Mouse (Mus musculus) midbrain, embryonic 10.5 days (tissue): ENCODE data around the gene Gm49450. TPM values are rescaled to one million over a fixed set of nuclear protein-coding genes. Genes with fewer than 3 reads are reported as not detected.
"Not testable (repeated sequence)": the region's sequence is repeated elsewhere in the genome, so short reads cannot be mapped to it uniquely, and the experiment has no call there.

Experiments
- DNase-seq: peaks from one replicate; pipeline ENCODE4 v3.0.0-alpha.2; 2017; ENCODE audit warnings: low spot score
- H3K27ac ChIP-seq: fragments of 300-500 bp; sonication (generic); replicated peaks from 2 replicates; pipeline ENCODE4 v1.5.1; 2016; ENCODE audit warnings: mild to moderate bottlenecking
- H3K27me3 ChIP-seq: fragments of 300-500 bp; sonication (generic); 2 replicates; pipeline ENCODE4 v1.6.1; 2016; ENCODE audit warnings: low read depth, mild to moderate bottlenecking; ENCODE audit not compliant: poor library complexity, severe bottlenecking
- H3K36me3 ChIP-seq: fragments of 300-500 bp; sonication (generic); 2 replicates; pipeline ENCODE4 v1.6.1; 2016; ENCODE audit warnings: mild to moderate bottlenecking, moderate library complexity
- H3K4me1 ChIP-seq: fragments of 300-500 bp; sonication (generic); 2 replicates; pipeline ENCODE4 v1.6.1; 2016
- H3K4me3 ChIP-seq: fragments of 300-500 bp; sonication (generic); 2 replicates; pipeline ENCODE4 v1.5.1; 2016; ENCODE audit warnings: mild to moderate bottlenecking, moderate library complexity
- H3K9me3 ChIP-seq: fragments of 300-500 bp; sonication (generic); replicated peaks from 2 replicates; pipeline ENCODE4 v1.6.1; 2016; ENCODE audit warnings: mild to moderate bottlenecking
- WGBS: fragments of 180-500 bp; shearing (Covaris S2); methylation state at CpG from one replicate; pipeline ENCODE4 v1.1.7; 2016; 5-methylcytosine and 5-hydroxymethylcytosine counted together
- polyA plus RNA-seq: library from polyadenylated mRNA; unstranded; fragments of >200 nt; fragmentation: Nextera tagmentation; extraction: Ambion mirVana; gene quantifications from 2 replicates; pipeline ENCODE4 v1.2.1, GENCODE M21; 2016

The Gm49450 gene
- polyA plus RNA-seq, 1 experiment from 2014 or later, result not detected

GRCm38 (mm10) chr15:98958901-98959420 lies 5.6 kb upstream of the Gm49450 start:
- WGBS, result 82% methylated on average over 4 of the region's 4 CpGs
- peaks cover 7% of the 10 kb centered on the region; the same call in 1 of the 2 replicates for H3K9me3 ChIP-seq
- H3K4me3 ChIP-seq, result no peak overlapping the region

DNA sequence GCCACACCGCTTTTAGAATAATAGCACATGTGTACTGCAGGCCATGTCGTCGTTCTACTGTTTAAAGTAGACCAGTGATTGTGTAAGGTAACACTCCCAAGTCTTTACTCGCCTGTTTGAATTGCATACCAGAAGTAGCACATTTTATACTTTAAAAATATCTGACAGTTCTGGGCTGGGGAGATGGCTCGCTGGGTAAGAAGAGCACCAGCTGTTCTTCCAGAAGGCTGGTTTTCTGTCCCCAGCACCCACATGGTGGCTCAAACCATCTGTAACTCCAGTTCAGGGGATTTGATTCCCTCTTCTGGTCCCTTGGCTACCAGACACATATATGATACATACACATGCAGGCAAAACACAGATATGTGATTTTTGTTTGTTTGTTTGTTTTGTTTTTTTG lies 4.1 kb upstream of the Gm49450 start:
- H3K4me3 ChIP-seq, result no peak overlapping the region
- H3K4me1 ChIP-seq, result peaks cover 30% of the 10 kb centered on the region
- no peaks in the 10 kb centered on the region for H3K36me3 ChIP-seq
- no peaks in the 10 kb centered on the region for H3K27me3 ChIP-seq
- DNase-seq, result no peak
- WGBS, result 94% methylated on average over 5 of the region's 5 CpGs
- no peak overlapping the region for H3K27ac ChIP-seq
- 0 out of 2 replicates have a peak, but pooled peaks cover 4% of the 10 kb centered on the region for H3K9me3 ChIP-seq

More at GRCm38 (mm10) chr15:98958901-98959420, 5.6 kb upstream of the Gm49450 start:
- Histone ChIP-seq H3K27me3 (no peaks in the 10 kb centered on the region), H3K36me3 (no peaks in the 10 kb centered on the region), H3K27ac (no peak overlapping the region), H3K4me1 (peaks cover 26% of the 10 kb centered on the region)
- DNase-seq, result no peak

DNA sequence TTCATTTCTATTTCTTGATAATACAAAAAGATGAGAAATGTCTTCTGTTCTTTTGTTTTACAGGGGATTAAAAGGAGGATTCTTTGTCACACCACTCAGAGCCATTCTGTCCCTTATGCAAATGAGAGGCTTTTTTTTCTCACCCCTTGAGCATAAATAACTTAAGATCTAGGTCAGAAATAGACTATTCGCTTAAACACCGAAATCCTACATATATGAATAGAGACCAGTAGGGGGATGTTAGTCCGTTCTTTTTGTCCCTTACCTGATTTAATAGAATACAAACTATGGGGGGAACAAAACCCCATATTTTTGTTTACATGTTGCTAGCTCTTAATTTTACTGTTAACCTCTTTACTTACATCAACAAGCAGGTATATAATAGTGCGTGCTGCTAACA lies 2.6 kb upstream of the Gm49450 start:
- H3K4me1 ChIP-seq, result peaks cover 42% of the 10 kb centered on the region
- no peak for DNase-seq
- H3K36me3 ChIP-seq, result peaks cover 12% of the 10 kb centered on the region
- no peaks in the 10 kb centered on the region for H3K27me3 ChIP-seq
- peak overlapping the region; percentile 99 for H3K27ac ChIP-seq
- H3K4me3 ChIP-seq, result no peak overlapping the region
- WGBS, result 91% methylated on average over 4 of the region's 4 CpGs
- H3K9me3 ChIP-seq, result no peaks in the 10 kb centered on the region

- no peaks in the 10 kb centered on the region for H3K9me3 ChIP-seq
- DNase-seq, result no peak
- WGBS, result 76% methylated on average over 4 of the region's 4 CpGs
- peak overlapping the region; percentile 96 for H3K4me3 ChIP-seq
- H3K27ac ChIP-seq, result peak overlapping the region; percentile 99
- H3K36me3 ChIP-seq, result peaks cover 17% of the 10 kb centered on the region
- H3K4me1 ChIP-seq, result peaks cover 43% of the 10 kb centered on the region
- H3K27me3 ChIP-seq, result no peaks in the 10 kb centered on the region
These were observed 2.0 kb upstream of the Gm49450 start for GRCm38 (mm10) chr15:98955324-98955723.

DNA sequence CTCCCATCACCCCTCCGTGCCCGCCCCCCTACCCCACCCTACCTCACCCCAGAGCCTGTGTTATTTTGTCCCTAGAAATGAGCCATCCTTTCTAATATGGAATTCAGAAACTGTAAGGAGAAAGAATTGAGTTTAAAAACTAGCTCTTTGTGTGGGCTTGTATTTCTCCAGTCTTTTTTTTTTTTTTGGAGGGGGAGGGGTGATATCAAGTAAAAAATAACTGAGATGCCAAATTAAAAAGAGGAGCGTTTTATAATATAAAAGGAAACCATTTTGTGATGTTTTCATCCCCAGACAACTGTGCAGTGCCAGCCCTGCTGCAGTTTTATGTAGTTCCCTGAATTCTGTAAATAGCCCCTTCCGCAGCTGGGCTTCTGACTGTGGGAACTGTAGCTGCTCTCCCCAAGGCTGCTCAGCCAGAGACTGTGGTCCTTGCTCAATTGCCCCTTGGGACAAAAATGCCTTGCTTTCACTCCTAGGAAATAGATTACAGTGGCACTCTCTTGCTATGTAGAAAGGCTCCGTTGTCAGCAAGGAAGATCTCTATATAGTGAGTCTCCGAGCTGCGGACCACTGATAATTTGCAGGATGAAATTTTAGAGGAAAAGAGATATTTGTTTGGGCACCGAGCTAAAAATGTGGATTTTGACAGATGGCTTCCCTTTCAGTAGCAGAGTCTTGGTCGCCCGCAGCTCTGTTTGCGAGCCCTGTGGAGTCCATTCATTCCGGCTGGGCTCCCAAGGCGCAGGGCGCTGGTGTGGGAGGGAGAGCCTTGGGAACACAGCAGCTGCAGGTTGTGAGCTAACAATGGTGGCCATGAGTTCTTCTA lies 1.3 kb upstream of the Gm49450 start:
- peaks cover 20% of the 10 kb centered on the region for H3K36me3 ChIP-seq
- peak overlapping the region; percentile 96 for H3K4me3 ChIP-seq
- peaks cover 43% of the 10 kb centered on the region for H3K4me1 ChIP-seq
- peak; percentile 62 for DNase-seq
- WGBS, result 10% methylated on average over 14 of the region's 14 CpGs
- H3K27me3 ChIP-seq, result no peaks in the 10 kb centered on the region
- no peaks in the 10 kb centered on the region for H3K9me3 ChIP-seq
- H3K27ac ChIP-seq, result peak overlapping the region; percentile 99

GRCm38 (mm10) chr15:98952751-98953400 lies 475 bp downstream of the Gm49450 start:
- DNase-seq, result peak; percentile 60
- WGBS, result under 1% methylated on average over 41 of the region's 41 CpGs
- H3K4me1 ChIP-seq, result peaks cover 52% of the 10 kb centered on the region
- H3K27ac ChIP-seq, result peak overlapping the region; percentile 99
- H3K27me3 ChIP-seq, result no peaks in the 10 kb centered on the region
- H3K9me3 ChIP-seq, result no peaks in the 10 kb centered on the region
- peaks cover 29% of the 10 kb centered on the region for H3K36me3 ChIP-seq
- peak overlapping the region; percentile 96 for H3K4me3 ChIP-seq

DNA sequence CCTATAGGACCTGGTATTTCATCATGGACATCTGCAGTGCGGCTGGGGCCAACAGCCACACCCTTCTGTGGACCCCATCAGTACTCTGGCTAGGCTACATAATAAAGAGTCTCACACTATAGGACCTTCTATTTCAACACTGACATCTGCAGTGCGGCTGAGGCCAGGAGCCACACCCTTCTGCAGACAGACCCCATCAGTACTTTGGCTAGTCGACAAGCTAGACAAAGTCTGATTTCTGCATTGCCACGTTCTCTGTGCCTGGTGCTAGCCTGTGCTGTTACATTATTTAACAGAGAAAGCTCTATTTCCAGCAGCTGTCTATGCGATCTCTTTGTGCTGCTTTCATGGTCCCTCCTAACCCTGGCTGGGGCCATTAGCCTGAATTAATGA lies 1.3 kb downstream of the Gm49450 start:
- Histone ChIP-seq H3K4me1 (peaks cover 53% of the 10 kb centered on the region), H3K9me3 (no peaks in the 10 kb centered on the region), H3K27me3 (no peaks in the 10 kb centered on the region), H3K27ac (peak overlapping the region; percentile 99), H3K4me3 (peak overlapping the region; percentile 96), H3K36me3 (peaks cover 31% of the 10 kb centered on the region)
- 36% methylated on average over 5 of the region's 5 CpGs for WGBS
- peak; percentile 45 for DNase-seq

DNA sequence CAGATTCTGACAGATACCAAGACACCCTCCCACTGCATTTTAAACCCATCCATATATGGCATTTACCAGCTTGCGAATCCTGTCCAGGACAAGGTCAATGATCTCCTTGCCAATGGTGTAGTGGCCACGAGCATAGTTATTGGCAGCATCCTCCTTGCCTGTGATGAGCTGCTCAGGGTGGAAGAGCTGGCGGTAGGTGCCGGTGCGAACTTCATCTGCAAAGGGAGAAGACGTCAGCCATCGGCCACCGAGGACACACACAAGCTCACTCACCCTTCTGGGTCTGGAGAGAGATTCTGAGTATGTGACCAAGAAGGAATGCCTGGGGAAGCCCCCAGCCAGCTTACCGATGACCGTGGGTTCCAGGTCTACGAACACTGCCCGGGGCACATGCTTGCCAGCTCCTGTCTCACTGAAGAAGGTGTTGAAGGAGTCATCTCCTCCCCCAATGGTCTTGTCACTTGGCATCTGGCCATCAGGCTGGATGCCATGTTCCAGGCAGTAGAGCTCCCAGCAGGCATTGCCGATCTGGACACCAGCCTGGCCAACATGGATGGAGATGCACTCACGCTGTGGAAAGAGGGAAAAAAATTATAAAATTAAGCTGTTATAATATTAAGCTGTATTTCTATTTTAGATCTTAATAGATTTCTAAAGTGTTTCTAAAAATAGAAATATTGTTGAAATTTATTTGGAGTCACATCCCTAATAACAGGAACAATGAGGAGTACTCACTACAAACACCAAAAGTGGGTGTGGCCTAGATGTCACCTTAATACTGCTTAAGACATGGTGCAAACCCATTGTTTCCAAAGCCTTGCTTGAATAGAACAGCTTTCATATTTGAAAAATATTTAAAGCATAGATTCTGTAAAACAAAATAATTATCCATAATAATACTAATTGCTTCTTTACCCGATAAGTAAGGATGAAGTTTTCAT lies 2.0 kb downstream of the Gm49450 start:
- not testable (repeated sequence) for H3K27me3 ChIP-seq, H3K9me3 ChIP-seq, DNase-seq
- 94% methylated on average over 11 of the region's 15 CpGs for WGBS
- peaks cover 52% of the 10 kb centered on the region for H3K4me1 ChIP-seq
- H3K27ac ChIP-seq, result peak overlapping the region; percentile 99
- peak overlapping the region; percentile 96 for H3K4me3 ChIP-seq
- H3K36me3 ChIP-seq, result peaks cover 32% of the 10 kb centered on the region

GRCm38 (mm10) chr15:98949607-98949892 lies 3.8 kb downstream of the Gm49450 start:
- H3K9me3 ChIP-seq, result 0 out of 2 replicates have a peak, but pooled peaks cover 3% of the 10 kb centered on the region
- H3K27ac ChIP-seq, result no peak overlapping the region
- peak overlapping the region; percentile 28 for H3K4me3 ChIP-seq
- H3K4me1 ChIP-seq, result peaks cover 33% of the 10 kb centered on the region
- peaks cover 40% of the 10 kb centered on the region for H3K36me3 ChIP-seq
- peak; percentile 41 for DNase-seq
- 79% methylated on average over 3 of the region's 3 CpGs for WGBS
- H3K27me3 ChIP-seq, result no peaks in the 10 kb centered on the region

DNA sequence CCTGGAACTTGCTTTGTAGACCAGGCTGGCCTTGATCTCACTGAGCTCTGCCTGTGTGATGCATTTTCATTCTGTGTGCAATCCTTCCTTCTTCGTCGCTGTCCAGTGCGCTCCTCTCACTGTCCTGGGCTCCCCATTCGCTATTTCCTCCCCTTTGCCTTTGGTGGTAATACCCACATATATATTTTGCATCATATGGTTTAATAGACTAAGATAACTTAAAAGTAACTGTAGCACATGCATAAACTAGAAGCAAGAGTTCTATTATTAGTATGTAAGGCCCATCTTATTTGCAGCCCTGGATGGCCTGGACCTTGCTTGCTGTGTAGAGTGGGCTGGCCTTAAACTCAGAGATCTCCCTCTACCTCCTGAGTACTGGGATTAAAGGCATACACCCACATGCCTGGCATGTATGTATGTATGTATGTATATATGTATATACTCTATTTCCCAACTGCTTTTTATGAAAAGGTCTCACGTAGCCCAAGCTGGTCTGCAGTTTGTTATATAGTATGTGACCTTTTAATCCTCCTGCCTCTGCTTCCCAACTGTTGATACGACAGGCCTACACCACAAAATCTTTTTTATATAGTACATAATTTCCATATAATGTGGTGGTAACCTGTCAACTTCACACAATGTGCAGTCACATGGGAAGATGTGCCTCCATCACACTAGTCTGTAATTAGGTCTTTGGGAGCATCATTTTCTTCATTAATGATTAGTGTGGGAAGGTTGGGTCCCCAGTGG lies 4.3 kb downstream of the Gm49450 start:
- Histone ChIP-seq H3K4me3 (peak overlapping the region; percentile 28), H3K9me3 (0 out of 2 replicates have a peak, but pooled peaks cover 3% of the 10 kb centered on the region), H3K27me3 (no peaks in the 10 kb centered on the region), H3K36me3 (peaks cover 42% of the 10 kb centered on the region), H3K4me1 (peaks cover 28% of the 10 kb centered on the region), H3K27ac (no peak overlapping the region)
- no peak for DNase-seq
- WGBS, result 81% methylated on average over 6 of the region's 6 CpGs

DNA sequence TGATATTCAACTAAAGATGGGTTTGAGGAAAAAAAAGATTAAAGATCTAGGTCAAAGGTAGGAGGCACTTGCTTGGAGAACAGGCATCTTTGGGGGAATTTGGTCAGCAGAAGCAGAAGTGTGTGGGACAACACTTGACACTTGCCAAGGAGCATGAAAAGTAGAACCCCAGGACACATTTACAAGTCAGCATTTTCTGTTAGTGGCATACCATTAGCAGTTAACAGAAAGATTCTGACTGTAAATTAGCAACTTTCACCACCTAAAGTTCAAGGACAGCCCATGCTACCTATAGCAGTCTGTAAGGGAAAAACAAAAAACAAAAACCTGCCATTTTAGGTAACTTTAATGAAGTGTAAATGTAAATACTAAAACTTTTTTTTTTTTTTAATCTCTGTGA lies 5.0 kb downstream of the Gm49450 start:
- Histone ChIP-seq H3K27me3 (no peaks in the 10 kb centered on the region), H3K36me3 (peaks cover 42% of the 10 kb centered on the region), H3K4me3 (no peak overlapping the region), H3K9me3 (0 out of 2 replicates have a peak, but pooled peaks cover 3% of the 10 kb centered on the region), H3K27ac (no peak overlapping the region), H3K4me1 (peaks cover 23% of the 10 kb centered on the region)
- DNase-seq, result no peak

- peaks cover 23% of the 10 kb centered on the region for H3K4me1 ChIP-seq
- H3K27ac ChIP-seq, result no peak overlapping the region
- no peaks in the 10 kb centered on the region for H3K27me3 ChIP-seq
- DNase-seq, result no peak
- H3K9me3 ChIP-seq, result 0 out of 2 replicates have a peak, but pooled peaks cover 3% of the 10 kb centered on the region
- H3K36me3 ChIP-seq, result peaks cover 42% of the 10 kb centered on the region
- H3K4me3 ChIP-seq, result no peak overlapping the region
- WGBS, result 51% methylated on average over 3 of the region's 3 CpGs
These were observed 5.5 kb downstream of the Gm49450 start for GRCm38 (mm10) chr15:98947884-98948283.
